ENCODE assay signal across 8 mouse cellular contexts in the genomic region with DNA sequence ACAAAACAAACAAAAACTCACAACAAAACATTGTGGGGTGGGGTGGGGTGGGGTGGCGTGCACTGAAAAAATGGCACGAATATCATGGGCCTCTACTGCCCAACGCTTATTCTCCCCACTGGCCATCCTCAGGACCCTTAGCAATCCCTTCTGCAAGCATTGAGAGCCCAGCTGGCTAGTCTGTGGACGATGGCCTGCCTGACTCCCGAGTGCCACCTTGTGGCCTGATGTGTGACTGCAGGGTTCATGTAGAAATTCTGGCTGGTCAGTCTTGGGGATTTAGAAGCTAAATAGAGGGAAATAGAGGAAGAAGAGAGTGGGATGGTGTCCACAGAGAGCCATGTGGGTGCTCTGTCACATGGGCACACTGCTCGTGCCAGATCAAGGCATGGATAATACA.
DNase-seq lines count a peak whose midpoint lies in the region; ATAC-seq and TF ChIP-seq lines count a peak whose summit lies in the region.

No protein-coding gene starts in this region.

- H3K4me1 ChIP-seq in thymus, adult 2 months (replicated peaks; ENCODE audit: control insufficient read depth, insufficient read depth, low read length) = no peaks in the 10 kb centered on the region
- no peaks in the 10 kb centered on the region for H3K4me1 ChIP-seq in forebrain, embryonic 11.5 days (replicated peaks; ENCODE audit: control insufficient read depth, insufficient read depth, low read length)
- peaks cover 7% of the 10 kb centered on the region; the same call in 1 of the 2 replicates for H3K4me1 ChIP-seq in limb, embryonic 11.5 days (ENCODE audit: control insufficient read depth, insufficient read depth, low read length)

- no peak overlapping the region for H3K9ac ChIP-seq in forebrain, embryonic 11.5 days (ENCODE audit: low read length)
- H3K9ac ChIP-seq in limb, embryonic 11.5 days (ENCODE audit: low read length) = no peak overlapping the region

- no peak overlapping the region for H3K27ac ChIP-seq in thymus, adult 2 months (ENCODE audit: control insufficient read depth, insufficient read depth, low read length)
- no peak overlapping the region for H3K27ac ChIP-seq in forebrain, embryonic 11.5 days (ENCODE audit: low read depth, low read length)
- no peak overlapping the region for H3K27ac ChIP-seq in limb, embryonic 11.5 days (replicated peaks; ENCODE audit: low read depth, low read length)

- no peaks in the 10 kb centered on the region for H3K27me3 ChIP-seq in thymus, adult 2 months (ENCODE audit: control insufficient read depth, insufficient read depth, low read length)
- peaks cover 4% of the 10 kb centered on the region; the same call in 1 of the 2 replicates for H3K27me3 ChIP-seq in forebrain, embryonic 11.5 days (ENCODE audit: control insufficient read depth, insufficient read depth, low read length)
- H3K27me3 ChIP-seq in limb, embryonic 11.5 days (ENCODE audit: control insufficient read depth, insufficient read depth, low read length) = no peaks in the 10 kb centered on the region

- no peak for TF ChIP-seq POLR2A in thymus, adult 2 months (IDR thresholded peaks at IDR 0.05; ENCODE audit: control insufficient read depth, extremely low read depth, insufficient read depth, low read length, poor library complexity)

- H3K9me3 ChIP-seq in forebrain, embryonic 11.5 days (ENCODE audit: control insufficient read depth, low read length) = no peaks in the 10 kb centered on the region
- no peaks in the 10 kb centered on the region for H3K9me3 ChIP-seq in limb, embryonic 11.5 days (ENCODE audit: control insufficient read depth, low read length)

- WGBS in thymus, adult 2 months = 10% methylated on average over 6 of the region's 6 CpGs
- 7% methylated on average over 6 of the region's 6 CpGs for WGBS in forebrain, embryonic 11.5 days
- 5% methylated on average over 6 of the region's 6 CpGs for WGBS in limb, embryonic 11.5 days

- no peaks in the 10 kb centered on the region for H3K36me3 ChIP-seq in thymus, adult 2 months (ENCODE audit: control insufficient read depth, insufficient read depth, low read length)
- no peaks in the 10 kb centered on the region for H3K36me3 ChIP-seq in forebrain, embryonic 11.5 days (ENCODE audit: control insufficient read depth, insufficient read depth, low read length)
- no peaks in the 10 kb centered on the region for H3K36me3 ChIP-seq in limb, embryonic 11.5 days (ENCODE audit: control insufficient read depth, insufficient read depth, low read length)

- no peak overlapping the region for H3K4me3 ChIP-seq in thymus, adult 2 months (ENCODE audit: control insufficient read depth, insufficient read depth, low read length)
- H3K4me3 ChIP-seq in forebrain, embryonic 11.5 days (ENCODE audit: low read depth, low read length) = no peak overlapping the region
- H3K4me3 ChIP-seq in limb, embryonic 11.5 days (ENCODE audit: low read depth, low read length) = no peak overlapping the region

- peak; percentile 52 for DNase-seq in thymus, adult 2 months
- DNase-seq in thymus, adult 18-20 months = no peak
- DNase-seq in c-Kit-negative CD71-positive TER-119-positive erythroid progenitor cells, embryonic 14.5 days (ENCODE audit: low read depth, low spot score) = peak; percentile 11
- DNase-seq in forebrain, embryonic 11.5 days (ENCODE audit: low spot score) = peak; percentile 87
- DNase-seq in induced T-regulatory cell, adult 2 months (ENCODE audit: low read depth) = peak; percentile 70
- DNase-seq in limb, embryonic 11.5 days (ENCODE audit: low spot score) = peak; percentile 87
- DNase-seq in thymus, postnatal 4 days = peak; percentile 76

- peak; percentile 90 for TF ChIP-seq CTCF in thymus, adult 2 months (IDR thresholded peaks at IDR 0.05; ENCODE audit: borderline replicate concordance, control insufficient read depth, extremely low read depth, insufficient read depth, low read length, poor library complexity)

- H3K4me2 ChIP-seq in forebrain, embryonic 11.5 days (ENCODE audit: low read depth, low read length, severe bottlenecking) = no peak overlapping the region
- no peak overlapping the region for H3K4me2 ChIP-seq in limb, embryonic 11.5 days (ENCODE audit: low read depth, severe bottlenecking)

- no peak for ATAC-seq in forebrain, embryonic 11.5 days (replicated peaks; ENCODE audit: low FRiP score)
- no peak for ATAC-seq in limb, embryonic 11.5 days (ENCODE audit: insufficient number of reproducible peaks, low FRiP score, low TSS enrichment, low read depth)
- peak; percentile 31; the same call in 1 of the 2 replicates for ATAC-seq in neutrophil, adult 5-6 weeks (ENCODE audit: extremely low read depth, insufficient number of reproducible peaks, low FRiP score, poor library complexity, severe bottlenecking)

Comparison
In these comparisons a context has a peak if more than half of its experiments do, and no peak if none do; other contexts are left out.
1. DNase-seq: peak in thymus, adult 2 months (single experiment), c-Kit-negative CD71-positive TER-119-positive erythroid progenitor cells, embryonic 14.5 days (single experiment), forebrain, embryonic 11.5 days (single experiment), induced T-regulatory cell, adult 2 months (single experiment), limb, embryonic 11.5 days (single experiment) and thymus, postnatal 4 days (single experiment); none in thymus, adult 18-20 months (0 of 2).